Mouse (Mus musculus) ES-E14 (cell line): ENCODE measurements at regions not wholly inside any gene's neighbourhood (a gene's known extent, or its start where the extent isn't known, plus 50 kb on each side); places are given as distances from the start of the nearest gene placed in this dataset.

ENCODE experiments used
- CHD2 ChIP-seq: IDR thresholded peaks from 2 replicates; pipeline ENCODE4 v1.6.1; 2014; ENCODE audit warnings: mild to moderate bottlenecking, low read depth, low read length, inconsistent platforms
- HCFC1 ChIP-seq: IDR thresholded peaks from 2 replicates; pipeline ENCODE4 v1.6.1; 2012; ENCODE audit warnings: low read length, inconsistent platforms, borderline replicate concordance; ENCODE audit not compliant: insufficient read depth
- MAFK ChIP-seq: IDR thresholded peaks from 2 replicates; pipeline ENCODE4 v1.6.1; 2014; ENCODE audit warnings: mild to moderate bottlenecking, low read depth, low read length, inconsistent platforms; ENCODE audit not compliant: insufficient read depth
- ZC3H11A ChIP-seq: IDR thresholded peaks from 2 replicates; pipeline ENCODE4 v1.6.1; 2012; ENCODE audit warnings: low read depth, mild to moderate bottlenecking, inconsistent platforms, low read length, borderline replicate concordance
- ZNF384 ChIP-seq: IDR thresholded peaks from 2 replicates; pipeline ENCODE4 v1.6.1; 2012; ENCODE audit warnings: low read depth, low read length, inconsistent platforms

- TF ChIP-seq ZC3H11A, result no peak
- no peak for TF ChIP-seq MAFK
- no peak for TF ChIP-seq CHD2
- TF ChIP-seq ZNF384, result no peak
- TF ChIP-seq HCFC1, result no peak
Observed at GRCm38 (mm10) chr10:19424030-19424429, 67.7 kb downstream of the Olig3 start.
